19 mouse cellular contexts compared by ENCODE assay signal in the genomic region with DNA sequence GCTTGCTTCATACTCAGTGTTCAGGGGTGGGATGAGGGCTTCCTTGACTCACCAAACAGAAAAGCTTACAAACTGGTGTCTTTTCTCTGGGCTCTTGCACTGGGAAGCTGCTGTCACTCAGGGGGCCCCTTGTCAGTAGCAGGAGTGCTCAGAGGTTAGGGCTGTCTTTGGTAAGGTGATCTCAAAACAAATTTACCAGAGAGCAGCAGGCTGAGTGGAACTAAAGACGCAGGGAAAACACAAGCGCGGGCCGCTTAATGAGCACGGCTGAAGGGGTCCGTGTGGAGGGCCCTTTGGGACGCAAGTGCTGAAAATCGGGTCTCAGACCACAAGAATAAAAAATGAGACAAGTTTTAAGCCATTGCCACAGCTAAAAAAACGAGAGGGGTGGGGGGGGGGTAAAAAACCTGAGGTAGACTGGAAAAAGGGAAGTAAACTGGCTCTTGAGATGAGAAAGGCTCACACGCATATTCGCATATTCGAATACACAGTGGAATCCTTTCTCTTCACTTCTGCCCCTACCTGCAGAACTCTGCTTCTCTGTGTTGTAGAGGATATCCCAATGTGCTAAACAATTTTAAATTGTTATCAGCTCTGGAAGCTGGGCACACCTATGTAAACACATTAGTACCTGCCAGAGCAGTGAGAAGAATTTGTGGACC. TPM values are rescaled to one million over a fixed set of nuclear protein-coding genes. Genes with fewer than 3 reads are reported as not detected.
A peak's percentile ranks its signal among the peaks of the same experiment; 100 is the strongest.
DNase-seq lines count a peak whose midpoint lies in the region; ATAC-seq lines count a peak whose summit lies in the region.
"Had no signal": no experiment of that assay in that cellular context is flagged by ENCODE, and none has a peak within 500 bp of the region (broad histone marks: within the 10 kb centered on the region; RNA-seq: fewer than 3 reads in every experiment).

No protein-coding gene starts in this region.

- H3K27me3 ChIP-seq in forebrain, embryonic 14.5 days (replicated peaks; ENCODE audit: control insufficient read depth, insufficient read depth, low read length), result no peaks in the 10 kb centered on the region
- H3K27me3 ChIP-seq in forebrain, embryonic 10.5 days (ENCODE audit: poor library complexity, severe bottlenecking), result peaks cover 10% of the 10 kb centered on the region
- H3K27me3 ChIP-seq in kidney, embryonic 15.5 days, result peaks cover 50% of the 10 kb centered on the region
- H3K27me3 ChIP-seq in embryonic facial prominence, embryonic 12.5 days, result peaks cover 29% of the 10 kb centered on the region
- H3K27me3 ChIP-seq: midbrain, embryonic 13.5 days; Patski had no signal

- H3K36me3 ChIP-seq in forebrain, embryonic 14.5 days (ENCODE audit: control insufficient read depth, insufficient read depth, low read length), result no peaks in the 10 kb centered on the region
- H3K36me3 ChIP-seq in forebrain, embryonic 10.5 days (replicated peaks), result no peaks in the 10 kb centered on the region
- no peaks in the 10 kb centered on the region for H3K36me3 ChIP-seq in kidney, embryonic 15.5 days
- no peaks in the 10 kb centered on the region for H3K36me3 ChIP-seq in embryonic facial prominence, embryonic 12.5 days
- H3K36me3 ChIP-seq: midbrain, embryonic 13.5 days had no signal

- peak; percentile 14 for DNase-seq in forebrain, embryonic 14.5 days (ENCODE audit: low spot score)
- no peak for DNase-seq in forebrain, embryonic 10.5 days (ENCODE audit: extremely low spot score, low spot score)
- DNase-seq in kidney, adult 18-20 months, result no peak
- DNase-seq in ES-CJ7 (ENCODE audit: low read depth, low spot score), result peak; percentile 27
- no peak for DNase-seq in adrenal gland, postnatal 4 days (ENCODE audit: low spot score in 2 of 2)
- DNase-seq in adrenal gland, postnatal 36 days, result no peak
- DNase-seq: adrenal gland, postnatal 10 days; heart, adult 2 months; kidney, adult 11 months; left cerebral cortex, postnatal 4 days; right cerebral cortex, postnatal 25 days; thymus, postnatal 14 days had no signal

- no peak overlapping the region for H3K4me2 ChIP-seq in forebrain, embryonic 14.5 days (ENCODE audit: low read length)
- peak overlapping the region; percentile 31; the same call in 1 of the 2 replicates for H3K4me2 ChIP-seq in kidney, embryonic 15.5 days
- 0 out of 2 replicates have a peak overlapping the region, but pooled peaks have one; percentile 1 for H3K4me2 ChIP-seq in embryonic facial prominence, embryonic 12.5 days (replicated peaks)
- H3K4me2 ChIP-seq: midbrain, embryonic 13.5 days had no signal

- H3K4me3 ChIP-seq in forebrain, embryonic 14.5 days (ENCODE audit: low read depth, low read length), result no peak overlapping the region
- no peak overlapping the region for H3K4me3 ChIP-seq in forebrain, embryonic 10.5 days
- H3K4me3 ChIP-seq in kidney, embryonic 15.5 days (replicated peaks), result no peak overlapping the region
- no peak overlapping the region for H3K4me3 ChIP-seq in embryonic facial prominence, embryonic 12.5 days
- H3K4me3 ChIP-seq: heart, adult 2 months; midbrain, embryonic 13.5 days had no signal

- no peaks in the 10 kb centered on the region for H3K4me1 ChIP-seq in forebrain, embryonic 14.5 days (ENCODE audit: control insufficient read depth, insufficient read depth, low read length)
- peaks cover 36% of the 10 kb centered on the region for H3K4me1 ChIP-seq in forebrain, embryonic 10.5 days
- 0 out of 2 replicates have a peak, but pooled peaks cover 6% of the 10 kb centered on the region for H3K4me1 ChIP-seq in kidney, embryonic 15.5 days
- H3K4me1 ChIP-seq in embryonic facial prominence, embryonic 12.5 days, result peaks cover 6% of the 10 kb centered on the region; the same call in 1 of the 2 replicates

- ATAC-seq in forebrain, embryonic 14.5 days, result no peak
- ATAC-seq in kidney, embryonic 15.5 days (replicated peaks; ENCODE audit: low FRiP score), result peak; percentile 63; the same call in 1 of the 2 replicates
- no peak for ATAC-seq in embryonic facial prominence, embryonic 12.5 days (ENCODE audit: insufficient number of reproducible peaks, insufficient read depth, low FRiP score, low TSS enrichment)
- ATAC-seq: midbrain, embryonic 13.5 days; Patski had no signal

- 31% methylated on average over 12 of the region's 12 CpGs for WGBS in forebrain, embryonic 14.5 days
- 35% methylated on average over 12 of the region's 12 CpGs for WGBS in forebrain, embryonic 10.5 days
- WGBS in kidney, embryonic 15.5 days, result 24% methylated on average over 12 of the region's 12 CpGs
- 21% methylated on average over 12 of the region's 12 CpGs for WGBS in embryonic facial prominence, embryonic 12.5 days

- H3K27ac ChIP-seq in forebrain, embryonic 14.5 days (ENCODE audit: low read depth, low read length), result no peak overlapping the region
- no peak overlapping the region for H3K27ac ChIP-seq in forebrain, embryonic 10.5 days
- no peak overlapping the region for H3K27ac ChIP-seq in kidney, embryonic 15.5 days
- no peak overlapping the region for H3K27ac ChIP-seq in embryonic facial prominence, embryonic 12.5 days
- H3K27ac ChIP-seq: heart, adult 2 months; midbrain, embryonic 13.5 days had no signal

- no peaks in the 10 kb centered on the region for H3K9me3 ChIP-seq in forebrain, embryonic 14.5 days (replicated peaks; ENCODE audit: control insufficient read depth, low read length)
- H3K9me3 ChIP-seq in forebrain, embryonic 10.5 days, result no peaks in the 10 kb centered on the region
- H3K9me3 ChIP-seq in kidney, embryonic 15.5 days (replicated peaks), result no peaks in the 10 kb centered on the region
- no peaks in the 10 kb centered on the region for H3K9me3 ChIP-seq in embryonic facial prominence, embryonic 12.5 days
- H3K9me3 ChIP-seq: midbrain, embryonic 13.5 days had no signal

- H3K9ac ChIP-seq in forebrain, embryonic 14.5 days (ENCODE audit: low read length), result no peak overlapping the region
- H3K9ac ChIP-seq in kidney, embryonic 15.5 days, result no peak overlapping the region
- H3K9ac ChIP-seq in embryonic facial prominence, embryonic 12.5 days, result no peak overlapping the region
- H3K9ac ChIP-seq: midbrain, embryonic 13.5 days had no signal

RNA-seq across cellular contexts. Expression of gene Myf5, which starts 2.9 kb away (rescaled TPM):
- polyA plus RNA-seq in forebrain, embryonic 14.5 days (2014; fragmentation: Nextera tagmentation; extraction: Ambion mirVana), result not detected in 2 replicates
- 0.43 and 0.47 TPM in 2 replicates for polyA plus RNA-seq in forebrain, embryonic 10.5 days (2016; fragmentation: Nextera tagmentation; extraction: Ambion mirVana)
- polyA plus RNA-seq in kidney, embryonic 15.5 days (2015; fragmentation: Nextera tagmentation; extraction: Ambion mirVana), result 0.80 and 0.95 TPM in 2 replicates
- polyA plus RNA-seq in embryonic facial prominence, embryonic 12.5 days (2016; fragmentation: Nextera tagmentation; extraction: Ambion mirVana), result 7.3 and 9.1 TPM in 2 replicates
- total RNA-seq in adrenal gland, postnatal 4 days (2021), result under 1 TPM in 1 of 2 experiments, not detected in 1; 0.23 TPM
- not detected for total RNA-seq in adrenal gland, postnatal 36 days (2021)
- total RNA-seq: heart, adult 2 months; left cerebral cortex, postnatal 4 days; neutrophil, adult 5-6 weeks had no signal
- polyA plus RNA-seq: cortical plate, adult 2 months; frontal cortex, adult 2 months; heart, adult 2 months; midbrain, embryonic 13.5 days; Patski had no signal

RNA-seq across cellular contexts. Expression of gene Myf6, which starts 5.8 kb away (rescaled TPM):
- polyA plus RNA-seq in forebrain, embryonic 14.5 days (2014; fragmentation: Nextera tagmentation; extraction: Ambion mirVana), result not detected in 2 replicates
- not detected in 2 replicates for polyA plus RNA-seq in forebrain, embryonic 10.5 days (2016; fragmentation: Nextera tagmentation; extraction: Ambion mirVana)
- polyA plus RNA-seq in kidney, embryonic 15.5 days (2015; fragmentation: Nextera tagmentation; extraction: Ambion mirVana), result 1.1 and 2.2 TPM in 2 replicates
- 0.65 and 0.79 TPM in 2 replicates for polyA plus RNA-seq in embryonic facial prominence, embryonic 12.5 days (2016; fragmentation: Nextera tagmentation; extraction: Ambion mirVana)
- 1 to 10 TPM in 1 of 2 experiments, under 1 TPM in 1; 0.48 to 2.8 TPM for total RNA-seq in adrenal gland, postnatal 4 days (2021)
- total RNA-seq in adrenal gland, postnatal 36 days (2021), result not detected
- total RNA-seq: heart, adult 2 months; left cerebral cortex, postnatal 4 days; neutrophil, adult 5-6 weeks had no signal
- polyA plus RNA-seq: cortical plate, adult 2 months; frontal cortex, adult 2 months; heart, adult 2 months; midbrain, embryonic 13.5 days; Patski had no signal

Comparison
In these comparisons a context has a peak if more than half of its experiments do, and no peak if none do; other contexts are left out.
1. DNase-seq: peak in forebrain, embryonic 14.5 days (single experiment) and ES-CJ7 (single experiment); none in forebrain, embryonic 10.5 days (single experiment), kidney, adult 18-20 months (single experiment), adrenal gland, postnatal 4 days (0 of 2) and adrenal gland, postnatal 36 days (0 of 2).